In the genomic region with DNA sequence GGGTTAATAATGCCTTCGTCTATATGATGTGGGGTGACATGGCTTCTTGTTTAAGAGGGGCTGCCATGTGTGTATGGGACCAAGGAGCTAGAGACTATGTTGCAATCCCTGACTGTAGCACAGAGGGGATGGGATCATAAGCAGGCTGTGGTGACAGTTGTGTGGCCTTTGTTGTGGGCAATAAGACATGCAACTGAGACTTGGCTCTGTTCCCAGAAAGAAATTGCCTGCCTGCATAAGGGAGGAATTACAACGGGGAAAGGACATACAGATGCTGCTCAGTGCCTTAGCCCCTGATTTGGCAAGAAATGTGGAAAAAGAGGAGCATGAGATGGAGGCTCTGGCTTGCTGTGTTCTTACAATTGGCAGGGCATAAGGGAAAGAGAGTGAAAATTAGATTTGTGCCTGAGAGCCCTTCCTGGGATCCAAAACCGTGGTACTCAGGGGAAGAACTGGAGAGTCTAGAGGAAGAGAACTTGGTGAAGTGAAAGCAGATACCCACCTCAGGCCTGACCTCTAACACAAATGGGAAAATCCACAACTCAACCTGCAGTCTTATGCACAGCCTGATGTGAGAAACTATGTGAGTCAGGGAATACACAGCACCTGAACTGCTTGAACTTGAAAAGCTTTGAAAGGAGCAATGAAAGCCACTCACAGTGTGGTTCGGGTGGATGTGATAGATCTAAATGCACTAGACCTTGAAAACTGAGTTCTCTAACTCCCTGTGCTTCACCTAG, we compare ENCODE assay signal across 10 mouse cellular contexts.
A peak's percentile ranks its signal among the peaks of the same experiment; 100 is the strongest.
DNase-seq lines count a peak whose midpoint lies in the region; ATAC-seq lines count a peak whose summit lies in the region.
"Had no signal": no experiment of that assay in that cellular context is flagged by ENCODE, and none has a peak within 500 bp of the region (broad histone marks: within the 10 kb centered on the region; RNA-seq: fewer than 3 reads in every experiment).

No protein-coding gene starts in this region.

- H3K4me3 ChIP-seq in heart, embryonic 13.5 days, result no peak overlapping the region
- no peak overlapping the region for H3K4me3 ChIP-seq in limb, embryonic 13.5 days
- H3K4me3 ChIP-seq: heart, embryonic 15.5 days had no signal

- intact Hi-C loops in heart, postnatal 14 days (cut with DNase I), result no loop called here

- ATAC-seq in heart, embryonic 13.5 days (ENCODE audit: extremely low read depth, insufficient number of reproducible peaks, low FRiP score, low TSS enrichment), result no peak
- ATAC-seq in limb, embryonic 13.5 days (ENCODE audit: low FRiP score, low read depth), result peak; percentile 77

- no peaks in the 10 kb centered on the region for H3K9me3 ChIP-seq in heart, embryonic 13.5 days
- no peaks in the 10 kb centered on the region for H3K9me3 ChIP-seq in limb, embryonic 13.5 days
- H3K9me3 ChIP-seq: heart, embryonic 15.5 days had no signal

- no peaks in the 10 kb centered on the region for H3K27me3 ChIP-seq in heart, embryonic 13.5 days (replicated peaks)
- no peaks in the 10 kb centered on the region for H3K27me3 ChIP-seq in limb, embryonic 13.5 days
- H3K27me3 ChIP-seq: heart, embryonic 15.5 days had no signal

- 52% methylated on average over 4 of the region's 4 CpGs for WGBS in heart, embryonic 13.5 days
- 50% methylated on average over 4 of the region's 4 CpGs for WGBS in limb, embryonic 13.5 days

- no peak overlapping the region for H3K9ac ChIP-seq in heart, embryonic 13.5 days
- no peak overlapping the region for H3K9ac ChIP-seq in limb, embryonic 13.5 days
- H3K9ac ChIP-seq: heart, embryonic 15.5 days had no signal

- peaks cover 9% of the 10 kb centered on the region for H3K4me1 ChIP-seq in heart, embryonic 13.5 days
- peaks cover 14% of the 10 kb centered on the region; the same call in 1 of the 2 replicates for H3K4me1 ChIP-seq in limb, embryonic 13.5 days
- H3K4me1 ChIP-seq: heart, embryonic 15.5 days had no signal

- no peak for DNase-seq in heart, postnatal 14 days
- peak; percentile 82 for DNase-seq in retina, postnatal 1 day
- DNase-seq in retina, embryonic 14.5 days (ENCODE audit: low spot score), result no peak
- DNase-seq in telencephalon, adult 2 months (ENCODE audit: low read depth, low spot score), result peak; percentile 10
- DNase-seq in thymus, postnatal 25 days, result no peak
- no peak for DNase-seq in left cerebral cortex, adult 9 months (ENCODE audit: low spot score in 2 of 2)
- DNase-seq: adrenal gland, postnatal 36 days had no signal

- H3K27ac ChIP-seq in heart, embryonic 13.5 days (replicated peaks), result 0 out of 2 replicates have a peak overlapping the region, but pooled peaks have one; percentile 15
- H3K27ac ChIP-seq in limb, embryonic 13.5 days, result no peak overlapping the region; the same call in 1 of the 2 replicates
- H3K27ac ChIP-seq: heart, embryonic 15.5 days had no signal

- H3K36me3 ChIP-seq in heart, embryonic 13.5 days, result no peaks in the 10 kb centered on the region
- H3K36me3 ChIP-seq in limb, embryonic 13.5 days, result no peaks in the 10 kb centered on the region
- H3K36me3 ChIP-seq: heart, embryonic 15.5 days had no signal

- H3K4me2 ChIP-seq in heart, embryonic 13.5 days, result no peak overlapping the region
- H3K4me2 ChIP-seq in limb, embryonic 13.5 days (replicated peaks), result no peak overlapping the region
- H3K4me2 ChIP-seq: heart, embryonic 15.5 days had no signal

Comparison
In these comparisons a context has a peak if more than half of its experiments do, and no peak if none do; other contexts are left out.
1. DNase-seq: peak in retina, postnatal 1 day (single experiment) and telencephalon, adult 2 months (single experiment); none in heart, postnatal 14 days (0 of 2), retina, embryonic 14.5 days (single experiment), thymus, postnatal 25 days (single experiment) and left cerebral cortex, adult 9 months (0 of 2).